10 mouse cellular contexts compared by ENCODE assay signal in the genomic region with DNA sequence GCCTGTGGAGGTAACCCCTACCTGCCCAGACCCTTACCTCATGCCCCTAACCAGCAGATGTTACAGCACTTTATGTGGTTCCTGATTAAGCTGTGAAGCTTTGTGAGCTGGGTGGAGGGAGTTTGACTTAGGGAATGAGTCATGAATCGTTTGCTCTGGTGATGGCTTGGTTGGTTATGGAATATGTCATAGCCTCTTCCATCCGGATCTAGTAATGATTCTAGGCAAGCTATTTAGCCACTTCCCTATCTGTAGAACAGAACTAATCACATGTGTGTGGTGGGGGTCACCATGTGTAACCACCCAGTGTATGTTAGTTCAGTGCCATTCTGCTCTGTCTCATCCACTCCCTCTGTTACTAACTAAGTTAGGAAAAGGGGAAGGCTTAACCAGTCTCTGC. TPM values are rescaled to one million over a fixed set of nuclear protein-coding genes. Genes with fewer than 3 reads are reported as not detected.
DNase-seq lines count a peak whose midpoint lies in the region; ATAC-seq and TF ChIP-seq lines count a peak whose summit lies in the region.
"Had no signal": no experiment of that assay in that cellular context is flagged by ENCODE, and none has a peak within 500 bp of the region (broad histone marks: within the 10 kb centered on the region; RNA-seq: fewer than 3 reads in every experiment).

No protein-coding gene starts in this region.

- TF ChIP-seq POLR2A in ES-Bruce4 (IDR thresholded peaks at IDR 0.05; ENCODE audit: insufficient read depth, low read length) = no peak
- no peak for TF ChIP-seq POLR2A in small intestine, adult 2 months (IDR thresholded peaks at IDR 0.05; ENCODE audit: low read depth, low read length)

- H3K9ac ChIP-seq in kidney, postnatal 0 days (ENCODE audit: low read depth, low read length) = no peak overlapping the region
- no peak overlapping the region for H3K9ac ChIP-seq in kidney, embryonic 14.5 days (ENCODE audit: low read depth, low read length)
- no peak overlapping the region for H3K9ac ChIP-seq in ES-Bruce4 (ENCODE audit: low read depth, poor library complexity, severe bottlenecking)
- no peak overlapping the region for H3K9ac ChIP-seq in midbrain, postnatal 0 days (replicated peaks; ENCODE audit: low read length, poor library complexity, severe bottlenecking)
- H3K9ac ChIP-seq: hindbrain, embryonic 15.5 days had no signal

- WGBS in kidney, postnatal 0 days = 54% methylated on average over 2 of the region's 2 CpGs
- 65% methylated on average over 2 of the region's 2 CpGs for WGBS in kidney, embryonic 14.5 days
- 28% methylated on average over 2 of the region's 2 CpGs for WGBS in small intestine, adult 2 months
- WGBS in midbrain, postnatal 0 days = 80% methylated on average over 2 of the region's 2 CpGs

- no peaks in the 10 kb centered on the region for H3K9me3 ChIP-seq in kidney, postnatal 0 days (replicated peaks; ENCODE audit: low read length)
- H3K9me3 ChIP-seq in kidney, embryonic 14.5 days (ENCODE audit: control insufficient read depth, low read length) = no peaks in the 10 kb centered on the region
- no peaks in the 10 kb centered on the region for H3K9me3 ChIP-seq in ES-Bruce4 (replicated peaks; ENCODE audit: control insufficient read depth, insufficient read depth, low read length, poor library complexity, severe bottlenecking)
- no peaks in the 10 kb centered on the region for H3K9me3 ChIP-seq in midbrain, postnatal 0 days (ENCODE audit: low read length)
- H3K9me3 ChIP-seq: hindbrain, embryonic 15.5 days had no signal

- no peak for ATAC-seq in kidney, postnatal 0 days (replicated peaks; ENCODE audit: low FRiP score, low read depth)
- no peak for ATAC-seq in kidney, embryonic 14.5 days (ENCODE audit: low FRiP score, low TSS enrichment)
- no peak for ATAC-seq in midbrain, postnatal 0 days (ENCODE audit: low FRiP score)
- ATAC-seq: Patski had no signal

- DNase-seq in kidney, postnatal 0 days (ENCODE audit: low spot score) = no peak
- peak; percentile 39 for DNase-seq in brain, adult 2 months (ENCODE audit: low read depth, low spot score)
- no peak for DNase-seq in midbrain, postnatal 0 days (ENCODE audit: low spot score)
- DNase-seq in urinary bladder, postnatal 4 days (ENCODE audit: low spot score in 2 of 2) = no peak
- DNase-seq: cerebellum, postnatal 25 days had no signal

- H3K36me3 ChIP-seq in kidney, postnatal 0 days (ENCODE audit: insufficient read depth, low read length) = peaks cover 18% of the 10 kb centered on the region; the same call in 1 of the 2 replicates
- peaks cover 20% of the 10 kb centered on the region for H3K36me3 ChIP-seq in kidney, embryonic 14.5 days (ENCODE audit: control insufficient read depth, insufficient read depth, low read length)
- H3K36me3 ChIP-seq in ES-Bruce4 (ENCODE audit: control insufficient read depth, insufficient read depth, low read length, poor library complexity, severe bottlenecking) = peaks cover 34% of the 10 kb centered on the region
- peaks cover 27% of the 10 kb centered on the region for H3K36me3 ChIP-seq in small intestine, adult 2 months (ENCODE audit: control insufficient read depth, insufficient read depth, low read length)
- peaks cover 14% of the 10 kb centered on the region for H3K36me3 ChIP-seq in midbrain, postnatal 0 days (ENCODE audit: insufficient read depth, low read length)

- peaks cover 14% of the 10 kb centered on the region for H3K4me1 ChIP-seq in kidney, postnatal 0 days (replicated peaks; ENCODE audit: insufficient read depth, low read length)
- H3K4me1 ChIP-seq in kidney, embryonic 14.5 days (ENCODE audit: control insufficient read depth, insufficient read depth, low read length) = peaks cover 25% of the 10 kb centered on the region
- no peaks in the 10 kb centered on the region for H3K4me1 ChIP-seq in ES-Bruce4 (ENCODE audit: control insufficient read depth, insufficient read depth, low read length)
- H3K4me1 ChIP-seq in small intestine, adult 2 months (ENCODE audit: control insufficient read depth, insufficient read depth, insufficient read length, low read length) = peaks cover 12% of the 10 kb centered on the region; the same call in 1 of the 2 replicates
- H3K4me1 ChIP-seq in midbrain, postnatal 0 days (ENCODE audit: insufficient read depth, low read length) = no peaks in the 10 kb centered on the region

- no peak for TF ChIP-seq EP300 in ES-Bruce4 (IDR thresholded peaks at IDR 0.05; ENCODE audit: insufficient read depth, low read depth, low read length)

- no peak overlapping the region for H3K4me3 ChIP-seq in kidney, postnatal 0 days (replicated peaks; ENCODE audit: low read depth, low read length)
- H3K4me3 ChIP-seq in kidney, embryonic 14.5 days (ENCODE audit: low read length) = no peak overlapping the region
- no peak overlapping the region for H3K4me3 ChIP-seq in ES-Bruce4 (ENCODE audit: low read depth, low read length)
- H3K4me3 ChIP-seq in small intestine, adult 2 months (ENCODE audit: low read depth, low read length) = no peak overlapping the region
- H3K4me3 ChIP-seq in midbrain, postnatal 0 days (ENCODE audit: low read depth, low read length) = no peak overlapping the region
- H3K4me3 ChIP-seq: hindbrain, embryonic 15.5 days had no signal

- no peaks in the 10 kb centered on the region for H3K27me3 ChIP-seq in kidney, postnatal 0 days (ENCODE audit: insufficient read depth, low read length)
- no peaks in the 10 kb centered on the region for H3K27me3 ChIP-seq in kidney, embryonic 14.5 days (ENCODE audit: control insufficient read depth, insufficient read depth, low read length)
- no peaks in the 10 kb centered on the region for H3K27me3 ChIP-seq in ES-Bruce4 (ENCODE audit: control insufficient read depth, insufficient read depth, low read length, poor library complexity, severe bottlenecking)
- no peaks in the 10 kb centered on the region for H3K27me3 ChIP-seq in small intestine, adult 2 months (ENCODE audit: control insufficient read depth, insufficient read depth, low read length)
- H3K27me3 ChIP-seq in midbrain, postnatal 0 days (ENCODE audit: insufficient read depth, low read length) = no peaks in the 10 kb centered on the region
- H3K27me3 ChIP-seq: hindbrain, embryonic 15.5 days; Patski had no signal

- TF ChIP-seq CTCF in kidney, postnatal 0 days (IDR thresholded peaks at IDR 0.05; ENCODE audit: low read depth) = no peak
- no peak for TF ChIP-seq CTCF in ES-Bruce4 (IDR thresholded peaks at IDR 0.05; ENCODE audit: low read depth, low read length)
- no peak for TF ChIP-seq CTCF in small intestine, adult 2 months (IDR thresholded peaks at IDR 0.05; ENCODE audit: extremely low read depth, insufficient read length, insufficient replicate concordance, low read depth, low read length)
- no peak for TF ChIP-seq CTCF in midbrain, postnatal 0 days (IDR thresholded peaks at IDR 0.05)

- peak overlapping the region; percentile 9; the same call in 1 of the 2 replicates for H3K27ac ChIP-seq in kidney, postnatal 0 days
- H3K27ac ChIP-seq in kidney, embryonic 14.5 days (ENCODE audit: low read depth, low read length) = no peak overlapping the region
- peak overlapping the region; percentile 20; the same call in 1 of the 2 replicates for H3K27ac ChIP-seq in ES-Bruce4 (ENCODE audit: insufficient read depth, low read length)
- H3K27ac ChIP-seq in small intestine, adult 2 months (ENCODE audit: insufficient read depth, low read depth, low read length) = peak overlapping the region; percentile 26; the same call in 1 of the 2 replicates
- H3K27ac ChIP-seq in midbrain, postnatal 0 days (ENCODE audit: low read depth, low read length) = no peak overlapping the region
- H3K27ac ChIP-seq: hindbrain, embryonic 15.5 days had no signal

- no peak overlapping the region for H3K4me2 ChIP-seq in kidney, postnatal 0 days (ENCODE audit: low read length)
- no peak overlapping the region for H3K4me2 ChIP-seq in kidney, embryonic 14.5 days (replicated peaks; ENCODE audit: low read depth, low read length)
- H3K4me2 ChIP-seq in midbrain, postnatal 0 days (ENCODE audit: low read depth, low read length, poor library complexity, severe bottlenecking) = no peak overlapping the region
- H3K4me2 ChIP-seq: hindbrain, embryonic 15.5 days had no signal

RNA-seq across cellular contexts. Expression of a gene that starts 52.6 kb away (rescaled TPM):
- polyA plus RNA-seq in kidney, postnatal 0 days (2015; fragmentation: Nextera tagmentation; extraction: Ambion mirVana) = 14.6 and 15.9 TPM in 2 replicates
- 18.1 and 23.2 TPM in 2 replicates for polyA plus RNA-seq in kidney, embryonic 14.5 days (2014; fragmentation: Nextera tagmentation; extraction: Ambion mirVana)
- polyA plus RNA-seq in ES-Bruce4 (2011; ENCODE audit: insufficient read depth, insufficient read length, low read depth, missing spikeins) = 118 and 124 TPM in 2 replicates
- polyA plus RNA-seq in small intestine, adult 2 months (2012; rRNA removed) = 13.0 and 20.1 TPM in 2 replicates
- total RNA-seq in midbrain, postnatal 0 days (2014; rRNA removed) = 40.8 and 40.9 TPM in 2 replicates
- polyA plus RNA-seq in midbrain, postnatal 0 days (2015; fragmentation: Nextera tagmentation; extraction: Ambion mirVana) = 12.6 and 14.9 TPM in 2 replicates

Comparison
In these comparisons a context has a peak if more than half of its experiments do, and no peak if none do; other contexts are left out.
1. H3K27ac ChIP-seq: peak in kidney, postnatal 0 days (single experiment), ES-Bruce4 (single experiment) and small intestine, adult 2 months (single experiment); none in kidney, embryonic 14.5 days (single experiment) and midbrain, postnatal 0 days (single experiment).